Mouse (Mus musculus) myocyte (in vitro differentiated cells): ENCODE data around the gene Nlrp9c.
"Not testable (repeated sequence)": the region's sequence is repeated elsewhere in the genome, so short reads cannot be mapped to it uniquely, and the experiment has no call there.

Experiments
- MAX ChIP-seq: IDR thresholded peaks from one replicate; pipeline ENCODE4 v1.6.1; 2011; ENCODE audit warnings: low read depth, mild to moderate bottlenecking, control low read depth
- MYOD1 ChIP-seq, 3 experiments: IDR thresholded peaks; one replicate each; pipeline ENCODE4 v1.6.1; 2011; ENCODE audit warnings: control low read depth in 2 of 3, low read depth in 2 of 3, mild to moderate bottlenecking in 2 of 3, moderate library complexity in 1 of 3; ENCODE audit not compliant: insufficient read length in 2 of 3, control insufficient read depth in 1 of 3
- POLR2A ChIP-seq: IDR thresholded peaks from one replicate; pipeline ENCODE4 v1.6.1; 2011; ENCODE audit warnings: low read depth, mild to moderate bottlenecking, control low read depth, moderate library complexity; ENCODE audit not compliant: insufficient read length
- POLR2AphosphoS2 ChIP-seq: IDR thresholded peaks from one replicate; pipeline ENCODE4 v1.6.1; 2011; ENCODE audit warnings: low read depth, control low read depth; ENCODE audit not compliant: insufficient read length
- REST ChIP-seq: IDR thresholded peaks from one replicate; pipeline ENCODE4 v1.6.1; 2011; ENCODE audit warnings: mild to moderate bottlenecking, control low read depth, moderate library complexity; ENCODE audit not compliant: insufficient read depth, insufficient read length
- SRF ChIP-seq: IDR thresholded peaks from one replicate; pipeline ENCODE4 v1.6.1; 2011; ENCODE audit warnings: low read depth; ENCODE audit not compliant: control insufficient read depth, insufficient read length
- TCF12 ChIP-seq: IDR thresholded peaks from one replicate; pipeline ENCODE4 v1.6.1; 2011; ENCODE audit warnings: mild to moderate bottlenecking, control low read depth; ENCODE audit not compliant: poor library complexity, insufficient read depth, severe bottlenecking
- USF1 ChIP-seq: IDR thresholded peaks from one replicate; pipeline ENCODE4 v1.6.1; 2011; ENCODE audit warnings: low read depth, mild to moderate bottlenecking, control low read depth, moderate library complexity

GRCm38 (mm10) chr7:26373221-26373620, 30.3 kb downstream of the Nlrp9c start:
- TF ChIP-seq MYOD1 (IDR thresholded peaks at IDR 0.05; ENCODE audit: control insufficient read depth in 1 of 3, insufficient read length in 2 of 3, low read depth in 2 of 3); POLR2A; REST; MAX; POLR2AphosphoS2; USF1; TCF12; SRF: not testable (repeated sequence)
